Mouse (Mus musculus): ENCODE results near the gene Gcdh. TPM values are rescaled to one million over a fixed set of nuclear protein-coding genes. Genes with fewer than 3 reads are reported as not detected.

The Gcdh gene
- polyA plus RNA-seq (2012; rRNA removed; ENCODE audit: low replicate concordance), result 105 and 190 TPM in 2 replicates

DNA sequence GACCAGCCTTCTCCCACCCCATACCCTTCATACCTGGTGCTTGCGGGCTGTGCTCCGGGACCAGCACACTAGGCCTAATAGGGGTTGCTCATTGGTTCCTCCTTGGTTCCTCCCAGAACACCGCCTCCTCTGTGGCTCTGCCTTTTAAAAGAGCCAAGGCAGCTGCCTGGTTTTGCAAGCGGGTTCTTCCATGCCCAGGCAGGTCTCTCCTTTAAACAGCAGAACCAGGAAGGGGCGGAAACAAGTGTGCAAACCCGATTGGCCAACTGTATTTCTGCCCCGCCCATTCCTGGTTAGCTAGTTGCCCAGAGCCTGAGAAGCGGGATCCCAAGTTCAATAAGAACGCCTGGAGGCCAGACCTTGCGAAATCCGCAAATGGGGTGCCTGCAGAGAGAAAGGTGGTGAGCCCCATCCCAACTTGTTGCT, at the start of gene Gcdh:
Gene Gcdh, minus strand, starts transcription at position 213 of the 426 bp plus-strand sequence.

DNA sequence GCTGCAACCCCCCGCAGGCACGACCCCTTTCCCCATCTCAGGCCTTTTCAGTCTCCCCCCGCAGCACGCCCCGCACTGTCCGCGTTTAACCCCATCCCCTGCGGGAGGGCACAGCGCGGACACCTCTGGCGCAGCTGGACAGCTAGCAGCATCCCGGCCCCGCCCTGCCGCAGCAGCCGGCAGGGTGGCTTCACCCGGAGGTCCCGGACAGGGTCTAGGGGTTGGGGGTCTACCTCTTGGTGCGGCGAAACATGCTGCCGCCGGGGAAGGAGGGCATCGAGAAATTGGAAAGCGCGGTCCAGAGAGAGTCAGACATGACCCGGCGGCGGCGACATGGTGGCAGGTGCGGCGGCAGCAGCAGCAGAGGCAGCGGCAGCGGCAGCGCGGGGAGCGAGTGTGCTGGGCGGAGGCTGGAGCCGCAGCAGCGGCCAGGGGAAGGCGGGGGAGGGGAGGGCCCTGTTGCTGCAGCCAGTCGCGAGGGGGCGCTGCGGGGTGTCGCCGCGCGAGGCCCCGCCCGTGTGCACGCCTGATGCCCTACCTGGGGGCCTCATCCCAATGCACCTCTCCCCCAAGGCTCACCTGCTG, 43.3 kb upstream of the Gcdh start, which contains the start of gene Mast1:
Gene Mast1, minus strand, starts transcription at position 398 of the 585 bp plus-strand sequence.

DNA sequence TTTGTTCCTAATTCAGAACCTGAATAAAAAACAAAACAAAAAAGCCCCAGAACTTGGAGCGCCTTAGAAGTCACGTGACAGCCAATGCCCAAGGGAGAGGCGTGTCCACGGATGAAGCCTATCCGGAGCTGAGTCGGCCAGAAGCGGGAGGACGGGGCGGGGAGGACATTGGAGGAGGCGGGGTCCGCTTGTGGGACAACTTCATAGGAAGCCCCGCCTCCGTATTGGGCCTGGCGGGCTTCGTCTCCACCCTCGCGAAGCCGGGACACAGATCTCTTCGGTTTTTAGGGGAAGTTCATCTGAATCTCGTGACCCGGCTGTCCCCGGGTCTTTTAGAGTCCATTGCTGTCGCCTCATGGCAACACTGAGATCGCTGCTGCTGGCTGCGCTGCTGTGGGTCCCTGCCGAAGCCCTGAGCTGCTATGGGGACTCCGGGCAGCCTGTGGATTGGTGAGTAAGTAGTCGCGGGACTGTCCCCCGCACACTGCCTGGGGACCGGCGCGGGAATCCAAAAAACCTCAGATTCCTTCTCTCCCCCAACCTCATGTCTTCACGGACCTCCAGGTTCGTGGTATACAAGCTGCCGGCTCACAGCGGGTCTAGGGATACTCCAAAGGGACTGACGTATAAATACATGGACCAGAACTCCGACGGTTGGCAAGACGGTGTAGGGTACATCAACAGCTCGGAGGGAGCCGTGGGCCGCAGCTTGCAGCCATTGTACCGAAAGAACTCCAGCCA, 14.9 kb upstream of the Gcdh start, which contains the start of gene Dnase2a:
Gene Dnase2a, plus strand, starts transcription at position 140 of the 741 bp plus-strand sequence.

DNA sequence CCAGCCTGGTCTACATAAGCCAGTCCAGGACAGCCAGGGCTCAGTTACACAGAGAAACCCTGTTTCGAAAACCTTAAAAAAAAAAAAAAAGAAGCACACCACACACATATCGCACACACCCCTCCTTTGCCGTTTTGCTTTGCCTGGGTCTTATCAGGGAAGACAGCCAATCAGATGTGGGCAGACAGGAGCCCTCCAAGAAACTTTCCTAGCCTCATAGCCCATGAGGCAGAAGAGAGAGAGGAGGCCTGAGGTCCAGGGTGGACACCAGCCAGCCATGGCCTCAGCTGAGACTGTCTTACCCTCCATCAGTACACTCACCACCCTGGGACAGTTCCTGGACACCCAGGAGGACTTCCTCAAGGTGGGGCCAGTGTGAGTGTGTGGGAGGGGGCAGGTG, 8.0 kb upstream of the Gcdh start, which contains the start of gene Klf1:
Gene Klf1, plus strand, starts transcription at position 177 of the 400 bp plus-strand sequence.

DNA sequence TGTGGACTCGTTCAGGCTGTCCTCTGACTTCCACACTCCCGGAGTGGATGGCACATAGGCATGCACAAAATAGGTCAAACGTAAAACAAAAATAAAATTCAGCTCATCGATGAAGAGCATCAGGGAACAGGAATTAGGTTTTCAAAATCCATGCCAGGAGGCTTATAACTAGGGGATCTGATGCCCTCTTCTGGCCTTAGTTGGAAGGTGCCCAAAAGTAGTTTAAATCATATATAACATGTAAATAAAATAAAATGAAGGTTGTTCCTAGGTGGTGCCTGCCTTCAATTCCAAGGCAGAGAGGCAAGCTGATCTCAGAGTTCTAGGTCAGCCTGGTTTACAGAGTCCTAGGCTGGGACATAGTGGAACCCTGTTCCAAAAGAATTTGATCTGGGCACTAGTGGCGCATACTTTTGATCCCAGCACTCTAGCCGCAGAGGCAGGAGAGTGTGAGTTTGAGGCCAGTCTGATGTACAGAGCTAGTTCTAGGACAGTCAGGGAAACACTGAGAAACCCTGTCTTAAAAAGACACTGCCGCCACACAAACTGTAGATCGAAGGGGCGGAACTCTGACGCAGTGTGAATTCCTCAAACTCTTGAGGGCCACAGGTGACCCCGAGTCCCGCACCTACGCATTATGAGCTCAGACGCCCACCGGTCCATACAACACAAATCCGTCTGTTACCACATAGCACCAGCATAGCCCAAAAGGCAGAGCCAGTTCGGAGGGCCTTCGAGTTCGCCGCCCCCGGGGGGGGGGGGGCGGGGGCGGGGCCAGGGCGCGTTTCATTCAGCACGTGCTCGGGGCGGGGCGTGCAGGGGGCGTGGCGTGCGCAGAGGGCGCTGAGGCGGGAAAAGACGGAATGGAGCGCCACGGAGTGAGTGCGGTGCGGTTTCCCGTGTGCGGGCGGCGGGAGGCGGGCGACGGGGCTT, 22.1 kb downstream of the Gcdh start, which contains the start of gene Syce2:
Gene Syce2, plus strand, starts transcription at position 736 of the 933 bp plus-strand sequence.

DNA sequence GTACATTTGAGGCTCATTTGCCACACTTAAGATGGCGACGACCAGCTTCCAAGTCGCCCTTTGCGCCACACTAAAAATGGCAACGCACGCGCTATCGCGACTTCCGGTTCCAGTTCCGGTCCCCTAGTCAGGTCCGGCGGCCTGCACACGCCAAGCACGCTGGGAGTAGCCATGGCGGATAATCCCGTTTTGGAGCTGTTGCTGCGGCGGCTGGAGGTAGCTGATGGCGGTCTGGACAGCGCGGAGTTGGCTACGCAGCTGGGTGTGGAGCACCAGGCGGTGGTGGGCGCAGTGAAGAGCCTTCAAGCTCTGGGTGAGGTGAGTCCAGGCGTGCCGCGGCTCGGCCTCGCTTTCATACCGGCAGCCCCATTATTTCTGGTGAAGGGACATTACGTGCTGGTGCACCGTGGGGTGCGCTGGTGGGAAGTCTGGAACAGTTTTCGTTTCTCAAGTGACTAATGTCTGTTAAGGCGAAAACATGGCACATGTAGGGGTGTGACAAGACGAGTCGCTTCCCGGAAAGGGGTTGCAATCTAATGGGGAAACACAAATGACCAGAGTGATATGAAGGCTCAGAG, 36.8 kb downstream of the Gcdh start, which contains the start of gene Farsa:
Gene Farsa, plus strand, starts transcription at position 126 of the 578 bp plus-strand sequence.

GRCm38 (mm10) chr8:84846722-84847572, 46.8 kb downstream of the Gcdh start, which contains the start of gene Calr:
Calr (minus strand) TSS chr8:84846934.

DNA sequence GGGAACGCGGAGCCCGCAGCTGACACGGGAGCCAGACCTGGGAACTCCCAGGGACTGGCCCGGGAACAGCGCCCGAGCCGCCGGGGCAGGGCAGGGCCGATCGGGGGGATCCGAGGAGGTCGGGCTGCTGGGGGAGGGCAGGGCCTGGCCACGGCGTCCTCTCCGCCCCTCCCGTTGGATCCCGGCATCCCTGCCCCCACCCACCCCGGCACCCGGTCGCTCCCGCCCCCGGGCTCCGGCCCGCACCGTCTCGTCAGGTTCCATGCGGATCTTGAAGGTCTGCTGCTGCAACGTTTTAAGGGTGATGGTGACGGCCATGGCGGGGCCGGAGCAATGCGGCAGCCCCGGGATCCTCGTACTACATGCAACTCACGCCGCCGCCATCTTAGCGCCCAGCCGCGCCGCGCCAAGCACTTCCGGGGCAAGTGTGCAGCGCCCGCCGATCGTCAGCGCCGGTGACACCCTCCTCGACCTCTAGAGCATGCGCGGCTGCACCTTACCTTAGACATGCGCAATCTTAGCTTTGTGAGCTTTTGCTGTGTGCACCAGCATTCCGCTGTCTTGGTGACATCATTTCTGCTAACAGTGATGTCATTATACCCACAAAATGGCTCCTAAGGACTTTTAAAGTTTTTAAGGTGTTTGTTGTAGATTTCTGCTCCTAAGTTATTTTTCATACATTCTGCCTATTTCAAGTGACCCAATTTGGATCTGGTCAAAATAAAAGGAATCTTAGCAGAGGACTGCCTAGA, 53.3 kb downstream of the Gcdh start, which contains the start of gene Rad23a:
Gene Rad23a, minus strand, starts transcription at position 418 of the 752 bp plus-strand sequence.

Other genes starting within 250 kb of the Gcdh start
- 10.0 and 33.4 TPM in 2 replicates for gene Ier2, start 231.1 kb downstream of the Gcdh start, polyA plus RNA-seq (2012; rRNA removed; ENCODE audit: low replicate concordance)
- 97.6 and 166 TPM in 2 replicates for gene Trmt1, start 207.6 kb downstream of the Gcdh start, polyA plus RNA-seq (2012; rRNA removed; ENCODE audit: low replicate concordance)
- 89.1 and 102 TPM in 2 replicates for gene Nacc1, start 206.1 kb downstream of the Gcdh start, polyA plus RNA-seq (2012; rRNA removed; ENCODE audit: low replicate concordance)
- 25.7 and 54.6 TPM in 2 replicates for gene Lyl1, start 192.5 kb downstream of the Gcdh start, polyA plus RNA-seq (2012; rRNA removed; ENCODE audit: low replicate concordance)
- gene G430095P16Rik, start 170.9 kb downstream of the Gcdh start, polyA plus RNA-seq (2012; rRNA removed; ENCODE audit: low replicate concordance), result 2.0 and 4.5 TPM in 2 replicates
- 59.5 and 91.6 TPM in 2 replicates for gene Nfix, start 93.6 kb downstream of the Gcdh start, polyA plus RNA-seq (2012; rRNA removed; ENCODE audit: low replicate concordance)
- 2.4 and 2.9 TPM in 2 replicates for gene Dand5, start 71.1 kb downstream of the Gcdh start, polyA plus RNA-seq (2012; rRNA removed; ENCODE audit: low replicate concordance)
- gene Gadd45gip1, start 62.4 kb downstream of the Gcdh start, polyA plus RNA-seq (2012; rRNA removed; ENCODE audit: low replicate concordance), result 13.8 and 69.9 TPM in 2 replicates
- gene Rad23a, start 53.3 kb downstream of the Gcdh start, polyA plus RNA-seq (2012; rRNA removed; ENCODE audit: low replicate concordance), result 82.5 and 118 TPM in 2 replicates
- gene Calr, start 47.0 kb downstream of the Gcdh start, polyA plus RNA-seq (2012; rRNA removed; ENCODE audit: low replicate concordance), result 159 and 214 TPM in 2 replicates
- gene Farsa, start 36.9 kb downstream of the Gcdh start, polyA plus RNA-seq (2012; rRNA removed; ENCODE audit: low replicate concordance), result 45.3 and 57.4 TPM in 2 replicates
- 0.81 and 0.99 TPM in 2 replicates for gene Syce2, start 21.8 kb downstream of the Gcdh start, polyA plus RNA-seq (2012; rRNA removed; ENCODE audit: low replicate concordance)
- 0.16 and 0.51 TPM in 2 replicates for gene Klf1, start 8.0 kb upstream of the Gcdh start, polyA plus RNA-seq (2012; rRNA removed; ENCODE audit: low replicate concordance)
- gene Dnase2a, start 14.6 kb upstream of the Gcdh start, polyA plus RNA-seq (2012; rRNA removed; ENCODE audit: low replicate concordance), result 41.2 and 44.9 TPM in 2 replicates
- gene Mast1, start 43.4 kb upstream of the Gcdh start, polyA plus RNA-seq (2012; rRNA removed; ENCODE audit: low replicate concordance), result 0.14 and 0.35 TPM in 2 replicates
- gene Rtbdn, start 53.1 kb upstream of the Gcdh start, polyA plus RNA-seq (2012; rRNA removed; ENCODE audit: low replicate concordance), result not detected in 2 replicates
- gene Gm49661, start 75.5 kb upstream of the Gcdh start, polyA plus RNA-seq (2012; rRNA removed; ENCODE audit: low replicate concordance), result 2.1 TPM in 1 of 2 replicates, not detected in the other
- gene Prdx2, start 75.7 kb upstream of the Gcdh start, polyA plus RNA-seq (2012; rRNA removed; ENCODE audit: low replicate concordance), result 111 and 179 TPM in 2 replicates
- 44.4 and 48.4 TPM in 2 replicates for gene Rnaseh2a, start 75.8 kb upstream of the Gcdh start, polyA plus RNA-seq (2012; rRNA removed; ENCODE audit: low replicate concordance)
- 50.5 and 206 TPM in 2 replicates for gene Junb, start 84.8 kb upstream of the Gcdh start, polyA plus RNA-seq (2012; rRNA removed; ENCODE audit: low replicate concordance)
- 7.7 and 9.8 TPM in 2 replicates for gene Hook2, start 96.7 kb upstream of the Gcdh start, polyA plus RNA-seq (2012; rRNA removed; ENCODE audit: low replicate concordance)
- gene Best2, start 120.6 kb upstream of the Gcdh start, polyA plus RNA-seq (2012; rRNA removed; ENCODE audit: low replicate concordance), result 0.11 TPM in 1 of 2 replicates, not detected in the other
- gene Asna1, start 131.4 kb upstream of the Gcdh start, polyA plus RNA-seq (2012; rRNA removed; ENCODE audit: low replicate concordance), result 106 and 148 TPM in 2 replicates
- gene Trir, start 132.9 kb upstream of the Gcdh start, polyA plus RNA-seq (2012; rRNA removed; ENCODE audit: low replicate concordance), result 44.8 and 82.2 TPM in 2 replicates
- gene Tnpo2, start 143.0 kb upstream of the Gcdh start, polyA plus RNA-seq (2012; rRNA removed; ENCODE audit: low replicate concordance), result 63.6 and 82.2 TPM in 2 replicates
- gene Fbxw9, start 166.1 kb upstream of the Gcdh start, polyA plus RNA-seq (2012; rRNA removed; ENCODE audit: low replicate concordance), result 39.5 and 40.0 TPM in 2 replicates
- gene Gm5741, start 174.1 kb upstream of the Gcdh start, polyA plus RNA-seq (2012; rRNA removed; ENCODE audit: low replicate concordance), result not detected in 2 replicates
- 37.4 and 72.8 TPM in 2 replicates for gene Dhps, start 177.8 kb upstream of the Gcdh start, polyA plus RNA-seq (2012; rRNA removed; ENCODE audit: low replicate concordance)
- 123 and 209 TPM in 2 replicates for gene Wdr83os, start 186.8 kb upstream of the Gcdh start, polyA plus RNA-seq (2012; rRNA removed; ENCODE audit: low replicate concordance)
- 25.9 and 27.9 TPM in 2 replicates for gene Wdr83, start 187.4 kb upstream of the Gcdh start, polyA plus RNA-seq (2012; rRNA removed; ENCODE audit: low replicate concordance)
- 95.4 and 120 TPM in 2 replicates for gene Man2b1, start 189.3 kb upstream of the Gcdh start, polyA plus RNA-seq (2012; rRNA removed; ENCODE audit: low replicate concordance)
- 0.25 and 0.57 TPM in 2 replicates for gene Zfp791, start 229.2 kb upstream of the Gcdh start, polyA plus RNA-seq (2012; rRNA removed; ENCODE audit: low replicate concordance)

Measured in mammary gland, adult 2 months (tissue).